30 mouse cellular contexts compared by ENCODE assay signal in the genomic region with DNA sequence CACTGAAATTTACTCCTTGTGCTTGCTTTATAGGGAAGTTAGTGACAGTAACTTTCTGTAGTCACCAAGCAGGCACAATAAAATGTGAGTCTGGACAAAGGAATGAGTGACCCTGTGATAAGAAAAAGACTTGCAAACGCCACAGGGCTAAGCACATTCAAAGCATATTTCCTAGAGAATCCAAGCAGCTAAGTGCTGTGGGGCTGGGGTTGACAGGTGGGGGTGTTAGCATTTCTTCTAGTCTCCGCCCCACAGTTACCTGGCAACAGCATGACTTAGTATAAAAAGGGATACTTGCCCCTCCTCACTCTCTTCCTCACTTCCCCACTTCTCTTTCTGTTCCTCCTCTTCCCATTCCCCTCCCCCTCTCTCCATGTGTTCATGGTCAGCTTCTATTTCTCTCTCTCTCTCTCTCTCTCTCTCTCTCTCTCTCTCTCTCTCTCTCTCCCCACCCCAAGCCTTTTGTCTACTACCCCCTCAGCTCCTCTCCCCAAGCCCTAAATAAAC. TPM values are rescaled to one million over a fixed set of nuclear protein-coding genes. Genes with fewer than 3 reads are reported as not detected.
DNase-seq lines count a peak whose midpoint lies in the region; ATAC-seq and TF ChIP-seq lines count a peak whose summit lies in the region.
"Had no signal": no experiment of that assay in that cellular context is flagged by ENCODE, and none has a peak within 500 bp of the region (broad histone marks: within the 10 kb centered on the region; RNA-seq: fewer than 3 reads in every experiment).

No protein-coding gene starts in this region.

- H3K36me3 ChIP-seq in lung, embryonic 16.5 days (ENCODE audit: control insufficient read depth, insufficient read depth, low read length): no peaks in the 10 kb centered on the region
- H3K36me3 ChIP-seq in hindbrain, postnatal 0 days (ENCODE audit: insufficient read depth, low read length): no peaks in the 10 kb centered on the region
- H3K36me3 ChIP-seq: embryonic facial prominence, embryonic 15.5 days; forebrain, embryonic 12.5 days; heart, embryonic 15.5 days; hindbrain, embryonic 13.5 days; liver, embryonic 12.5 days; midbrain, embryonic 13.5 days; neural tube, embryonic 13.5 days; stomach, embryonic 15.5 days had no signal

- no peak for TF ChIP-seq CTCF in hindbrain, postnatal 0 days (IDR thresholded peaks at IDR 0.05; ENCODE audit: low read depth)

- peak; percentile 2 for DNase-seq in retina, postnatal 1 day
- no peak for DNase-seq in retina, embryonic 14.5 days (ENCODE audit: low spot score)
- DNase-seq in lung, postnatal 36 days: peak; percentile 39
- no peak for DNase-seq in gastrocnemius, adult 8-10 months (ENCODE audit: low spot score in 2 of 2)
- no peak for DNase-seq in hindbrain, postnatal 0 days (ENCODE audit: low spot score)
- DNase-seq in heart, postnatal 4 days: no peak
- DNase-seq: adrenal gland, postnatal 14 days; cerebellum, adult 11 months; cerebellum, adult 9-11 months; forebrain, postnatal 0 days; gastrocnemius, postnatal 10 days; heart, postnatal 36 days; kidney, adult 18-20 months; kidney, postnatal 36 days; left cerebral cortex, postnatal 4 days; liver, postnatal 0 days; right cerebral cortex, postnatal 14 days had no signal

- peak; percentile 66; the same call in 1 of the 2 replicates for ATAC-seq in lung, embryonic 16.5 days (ENCODE audit: low read depth)
- ATAC-seq in hindbrain, postnatal 0 days: no peak
- ATAC-seq: CD4-positive, CD25-positive, alpha-beta regulatory T cell, adult 4 months; forebrain, postnatal 0 days; liver, embryonic 12.5 days; liver, postnatal 0 days; midbrain, embryonic 13.5 days had no signal

- no peak overlapping the region for H3K9ac ChIP-seq in lung, embryonic 16.5 days (ENCODE audit: low read length)
- no peak overlapping the region for H3K9ac ChIP-seq in hindbrain, postnatal 0 days (replicated peaks; ENCODE audit: low read length)
- H3K9ac ChIP-seq: embryonic facial prominence, embryonic 15.5 days; forebrain, embryonic 12.5 days; forebrain, postnatal 0 days; heart, embryonic 15.5 days; hindbrain, embryonic 13.5 days; liver, embryonic 12.5 days; liver, postnatal 0 days; midbrain, embryonic 13.5 days; neural tube, embryonic 13.5 days; stomach, embryonic 15.5 days had no signal

- no peak overlapping the region for H3K4me2 ChIP-seq in lung, embryonic 16.5 days (ENCODE audit: low read depth, low read length)
- H3K4me2 ChIP-seq in hindbrain, postnatal 0 days (ENCODE audit: low read depth, low read length): no peak overlapping the region
- H3K4me2 ChIP-seq: embryonic facial prominence, embryonic 15.5 days; forebrain, embryonic 12.5 days; heart, embryonic 15.5 days; hindbrain, embryonic 13.5 days; liver, embryonic 12.5 days; midbrain, embryonic 13.5 days; neural tube, embryonic 13.5 days; stomach, embryonic 15.5 days had no signal

- WGBS in lung, embryonic 16.5 days: 29% methylated on average over 2 of the region's 2 CpGs
- 45% methylated on average over 2 of the region's 2 CpGs for WGBS in hindbrain, postnatal 0 days

- H3K9me3 ChIP-seq in lung, embryonic 16.5 days (ENCODE audit: control insufficient read depth, low read length): no peaks in the 10 kb centered on the region
- no peaks in the 10 kb centered on the region for H3K9me3 ChIP-seq in hindbrain, postnatal 0 days (ENCODE audit: low read length)
- H3K9me3 ChIP-seq: embryonic facial prominence, embryonic 15.5 days; forebrain, embryonic 12.5 days; heart, embryonic 15.5 days; hindbrain, embryonic 13.5 days; liver, embryonic 12.5 days; midbrain, embryonic 13.5 days; neural tube, embryonic 13.5 days; stomach, embryonic 15.5 days had no signal

- no peak overlapping the region for H3K27ac ChIP-seq in lung, embryonic 16.5 days (ENCODE audit: low read length)
- no peak overlapping the region for H3K27ac ChIP-seq in hindbrain, postnatal 0 days
- H3K27ac ChIP-seq: embryonic facial prominence, embryonic 15.5 days; forebrain, embryonic 12.5 days; heart, embryonic 15.5 days; hindbrain, embryonic 13.5 days; layer of hippocampus, adult 2 months; liver, embryonic 12.5 days; midbrain, embryonic 13.5 days; neural tube, embryonic 13.5 days; stomach, embryonic 15.5 days had no signal

- no peaks in the 10 kb centered on the region for H3K4me1 ChIP-seq in lung, embryonic 16.5 days (replicated peaks; ENCODE audit: control insufficient read depth, insufficient read depth, low read length)
- no peaks in the 10 kb centered on the region for H3K4me1 ChIP-seq in hindbrain, postnatal 0 days (ENCODE audit: insufficient read depth, low read length)
- H3K4me1 ChIP-seq: embryonic facial prominence, embryonic 15.5 days; forebrain, embryonic 12.5 days; heart, embryonic 15.5 days; hindbrain, embryonic 13.5 days; liver, embryonic 12.5 days; midbrain, embryonic 13.5 days; neural tube, embryonic 13.5 days; stomach, embryonic 15.5 days had no signal

- no peaks in the 10 kb centered on the region for H3K27me3 ChIP-seq in lung, embryonic 16.5 days (ENCODE audit: control insufficient read depth, insufficient read depth, low read depth, low read length)
- H3K27me3 ChIP-seq in hindbrain, postnatal 0 days (ENCODE audit: insufficient read depth, low read length): no peaks in the 10 kb centered on the region
- H3K27me3 ChIP-seq: embryonic facial prominence, embryonic 15.5 days; forebrain, embryonic 12.5 days; heart, embryonic 15.5 days; hindbrain, embryonic 13.5 days; liver, embryonic 12.5 days; midbrain, embryonic 13.5 days; neural tube, embryonic 13.5 days; stomach, embryonic 15.5 days had no signal

- H3K4me3 ChIP-seq in lung, embryonic 16.5 days (ENCODE audit: low read length): no peak overlapping the region
- H3K4me3 ChIP-seq in hindbrain, postnatal 0 days (ENCODE audit: low read length): no peak overlapping the region
- H3K4me3 ChIP-seq: embryonic facial prominence, embryonic 15.5 days; forebrain, embryonic 12.5 days; heart, embryonic 15.5 days; hindbrain, embryonic 13.5 days; layer of hippocampus, adult 2 months; liver, embryonic 12.5 days; midbrain, embryonic 13.5 days; neural tube, embryonic 13.5 days; stomach, embryonic 15.5 days had no signal

RNA-seq across cellular contexts. Expression of a gene that starts 11.4 kb away (rescaled TPM):
- polyA plus RNA-seq in lung, embryonic 16.5 days (2015; fragmentation: Nextera tagmentation; extraction: Ambion mirVana): 12.0 and 15.4 TPM in 2 replicates
- not detected for total RNA-seq in gastrocnemius, adult 8-10 months (2022)
- total RNA-seq in hindbrain, postnatal 0 days (2014; rRNA removed): not detected in 2 replicates
- 0.04 and 0.30 TPM in 2 replicates for polyA plus RNA-seq in hindbrain, postnatal 0 days (2015; fragmentation: Nextera tagmentation; extraction: Ambion mirVana)
- not detected for total RNA-seq in heart, postnatal 4 days (2021)
- total RNA-seq: gastrocnemius, postnatal 10 days; heart, postnatal 36 days; layer of hippocampus, adult 2 months; layer of hippocampus, postnatal 14 days; left cerebral cortex, postnatal 4 days; megakaryocyte-erythroid progenitor cell, adult 5-6 weeks had no signal
- polyA plus RNA-seq: CD4-positive, CD25-positive, alpha-beta regulatory T cell, adult 4 months; hindbrain, embryonic 13.5 days; neural tube, embryonic 13.5 days had no signal

Comparison
In these comparisons a context has a peak if more than half of its experiments do, and no peak if none do; other contexts are left out.
1. DNase-seq: peak in retina, postnatal 1 day (single experiment) and lung, postnatal 36 days (single experiment); none in retina, embryonic 14.5 days (single experiment), gastrocnemius, adult 8-10 months (0 of 2), hindbrain, postnatal 0 days (single experiment) and heart, postnatal 4 days (single experiment).